Mouse (Mus musculus) myocyte (in vitro differentiated cells): ENCODE data around the gene Gm45716. TPM values are rescaled to one million over a fixed set of nuclear protein-coding genes. Genes with fewer than 3 reads are reported as not detected.

ENCODE experiments used
- H3K27me3 ChIP-seq: one replicate; pipeline ENCODE4 v1.6.1; 2011; ENCODE audit not compliant: control insufficient read depth, insufficient read depth, insufficient read length
- H3K36me3 ChIP-seq: one replicate; pipeline ENCODE4 v1.6.1; 2011; ENCODE audit not compliant: control insufficient read depth, insufficient read depth
- H3K4me2 ChIP-seq: one replicate; pipeline ENCODE4 v1.6.1; 2011; ENCODE audit warnings: low read depth, control low read depth
- H3K4me3 ChIP-seq: one replicate; pipeline ENCODE4 v1.5.1; 2011; ENCODE audit warnings: mild to moderate bottlenecking, control low read depth, moderate library complexity
- H3K79me2 ChIP-seq: one replicate; pipeline ENCODE4 v1.6.1; 2011; ENCODE audit not compliant: control insufficient read depth, insufficient read depth
- H3ac ChIP-seq: one replicate; pipeline ENCODE4 v1.6.1; 2011; ENCODE audit not compliant: control insufficient read depth, insufficient read length
- CEBPB ChIP-seq: IDR thresholded peaks from 2 replicates; pipeline ENCODE4 v1.6.1; 2011; ENCODE audit warnings: mild to moderate bottlenecking, moderate library complexity; ENCODE audit not compliant: poor library complexity, insufficient read depth, severe bottlenecking
- E2F4 ChIP-seq: IDR thresholded peaks from one replicate; pipeline ENCODE4 v1.6.1; 2011; ENCODE audit warnings: mild to moderate bottlenecking, control low read depth, moderate library complexity; ENCODE audit not compliant: insufficient read depth
- MAX ChIP-seq: IDR thresholded peaks from one replicate; pipeline ENCODE4 v1.6.1; 2011; ENCODE audit warnings: low read depth, mild to moderate bottlenecking, control low read depth
- MYOD1 ChIP-seq, 3 experiments: IDR thresholded peaks; one replicate each; pipeline ENCODE4 v1.6.1; 2011; ENCODE audit warnings: control low read depth in 2 of 3, low read depth in 2 of 3, mild to moderate bottlenecking in 2 of 3, moderate library complexity in 1 of 3; ENCODE audit not compliant: insufficient read length in 2 of 3, control insufficient read depth in 1 of 3
- MYOG ChIP-seq, 3 experiments: IDR thresholded peaks; one replicate each; pipeline ENCODE4 v1.6.1; 2011; ENCODE audit warnings: control low read depth in 2 of 3, low read depth in 2 of 3, mild to moderate bottlenecking in 2 of 3; ENCODE audit not compliant: insufficient read length in 2 of 3, control insufficient read depth in 1 of 3, insufficient read depth in 1 of 3
- POLR2A ChIP-seq: IDR thresholded peaks from one replicate; pipeline ENCODE4 v1.6.1; 2011; ENCODE audit warnings: low read depth, mild to moderate bottlenecking, control low read depth, moderate library complexity; ENCODE audit not compliant: insufficient read length
- POLR2AphosphoS2 ChIP-seq: IDR thresholded peaks from one replicate; pipeline ENCODE4 v1.6.1; 2011; ENCODE audit warnings: low read depth, control low read depth; ENCODE audit not compliant: insufficient read length
- REST ChIP-seq: IDR thresholded peaks from one replicate; pipeline ENCODE4 v1.6.1; 2011; ENCODE audit warnings: mild to moderate bottlenecking, control low read depth, moderate library complexity; ENCODE audit not compliant: insufficient read depth, insufficient read length
- SRF ChIP-seq: IDR thresholded peaks from one replicate; pipeline ENCODE4 v1.6.1; 2011; ENCODE audit warnings: low read depth; ENCODE audit not compliant: control insufficient read depth, insufficient read length
- TCF12 ChIP-seq: IDR thresholded peaks from one replicate; pipeline ENCODE4 v1.6.1; 2011; ENCODE audit warnings: mild to moderate bottlenecking, control low read depth; ENCODE audit not compliant: poor library complexity, insufficient read depth, severe bottlenecking
- TCF3 ChIP-seq: IDR thresholded peaks from one replicate; pipeline ENCODE4 v1.6.1; 2011; ENCODE audit warnings: low read depth, control low read depth; ENCODE audit not compliant: insufficient read length
- USF1 ChIP-seq: IDR thresholded peaks from one replicate; pipeline ENCODE4 v1.6.1; 2011; ENCODE audit warnings: low read depth, mild to moderate bottlenecking, control low read depth, moderate library complexity
- polyA plus RNA-seq: library from polyadenylated mRNA; unstranded; fragments of >200 nt; fragmentation: generic; extraction: Trizol; gene quantifications from one replicate; pipeline ENCODE4 v1.2.1, GENCODE M21; 2012; ENCODE audit warnings: missing spikeins

Gm45716 gene
- polyA plus RNA-seq, 1 experiment, result 3.0 TPM

GRCm38 (mm10) chr11:90155466-90155865 lies 32.0 kb upstream of the Gm45716 start:
- no peak overlapping the region for H3K4me2 ChIP-seq
- H3K79me2 ChIP-seq, result no peaks in the 10 kb centered on the region
- TF ChIP-seq CEBPB, result no peak
- TF ChIP-seq USF1, result no peak
- TF ChIP-seq E2F4, result no peak
- TF ChIP-seq SRF, result no peak
- TF ChIP-seq MAX, result no peak
- no peak for TF ChIP-seq POLR2AphosphoS2
- no peak for TF ChIP-seq POLR2A
- TF ChIP-seq TCF12, result no peak
- TF ChIP-seq MYOD1 (IDR thresholded peaks at IDR 0.05; ENCODE audit: control insufficient read depth in 1 of 3, insufficient read length in 2 of 3, low read depth in 2 of 3), result no peak
- TF ChIP-seq TCF3, result no peak
- TF ChIP-seq MYOG (IDR thresholded peaks at IDR 0.05; ENCODE audit: control insufficient read depth in 1 of 3, insufficient read depth in 1 of 3, insufficient read length in 2 of 3, low read depth in 2 of 3), result no peak
- no peaks in the 10 kb centered on the region for H3K36me3 ChIP-seq
- H3ac ChIP-seq, result no peak overlapping the region
- no peak overlapping the region for H3K4me3 ChIP-seq
- H3K27me3 ChIP-seq, result no peaks in the 10 kb centered on the region

- Histone ChIP-seq H3K4me2 (no peak overlapping the region), H3K79me2 (no peaks in the 10 kb centered on the region), H3K27me3 (peaks cover 5% of the 10 kb centered on the region), H3ac (no peak overlapping the region), H3K36me3 (no peaks in the 10 kb centered on the region), H3K4me3 (no peak overlapping the region)
- TF ChIP-seq E2F4 (no peak), TCF12 (no peak), CEBPB (no peak), MYOD1 (IDR thresholded peaks at IDR 0.05; ENCODE audit: control insufficient read depth in 1 of 3, insufficient read length in 2 of 3, low read depth in 2 of 3) (no peak), TCF3 (no peak), MYOG (IDR thresholded peaks at IDR 0.05; ENCODE audit: control insufficient read depth in 1 of 3, insufficient read depth in 1 of 3, insufficient read length in 2 of 3, low read depth in 2 of 3) (no peak), REST (no peak), POLR2A (no peak), USF1 (no peak), POLR2AphosphoS2 (no peak)
Observed at GRCm38 (mm10) chr11:90167771-90168170, 19.7 kb upstream of the Gm45716 start.

GRCm38 (mm10) chr11:90168338-90169065 lies 19.0 kb upstream of the Gm45716 start:
- H3K4me2 ChIP-seq, result no peak overlapping the region
- H3K36me3 ChIP-seq, result no peaks in the 10 kb centered on the region
- TF ChIP-seq USF1 (no peak), TCF3 (no peak), POLR2A (no peak)
- H3K4me3 ChIP-seq, result no peak overlapping the region
- H3ac ChIP-seq, result no peak overlapping the region
- H3K27me3 ChIP-seq, result peaks cover 2% of the 10 kb centered on the region
- H3K79me2 ChIP-seq, result no peaks in the 10 kb centered on the region

GRCm38 (mm10) chr11:90169200-90170013 lies 18.1 kb upstream of the Gm45716 start:
- no peaks in the 10 kb centered on the region for H3K79me2 ChIP-seq

More at GRCm38 (mm10) chr11:90169200-90170013, 18.1 kb upstream of the Gm45716 start:
- H3ac ChIP-seq, result no peak overlapping the region
- no peaks in the 10 kb centered on the region for H3K36me3 ChIP-seq
- no peak overlapping the region for H3K4me3 ChIP-seq
- no peaks in the 10 kb centered on the region for H3K27me3 ChIP-seq
- TF ChIP-seq MYOG (IDR thresholded peaks at IDR 0.05; ENCODE audit: control insufficient read depth in 1 of 3, insufficient read depth in 1 of 3, insufficient read length in 2 of 3, low read depth in 2 of 3), result no peak
- no peak for TF ChIP-seq USF1
- TF ChIP-seq POLR2AphosphoS2, result no peak
- TF ChIP-seq SRF, result no peak
- TF ChIP-seq MYOD1 (IDR thresholded peaks at IDR 0.05; ENCODE audit: control insufficient read depth in 1 of 3, insufficient read length in 2 of 3, low read depth in 2 of 3), result no peak
- TF ChIP-seq MAX, result no peak
- TF ChIP-seq E2F4, result no peak
- no peak for TF ChIP-seq CEBPB
- no peak for TF ChIP-seq TCF3
- TF ChIP-seq TCF12, result no peak
- TF ChIP-seq POLR2A, result no peak
- TF ChIP-seq REST, result no peak
- peak overlapping the region; percentile 71 for H3K4me2 ChIP-seq
